Mouse (Mus musculus) lung, embryonic 15.5 days (tissue): ENCODE measurements at regions not wholly inside any gene's neighbourhood (a gene's known extent, or its start where the extent isn't known, plus 50 kb on each side); places are given as distances from the start of the nearest gene placed in this dataset.

ENCODE experiments used
- ATAC-seq: fragments of 200-750 bp; cut with Nextera tagmentation; 2 replicates; pipeline ENCODE4 v1.8.0; 2017; ENCODE audit warnings: moderate number of reproducible peaks, borderline replicate concordance; ENCODE audit not compliant: low FRiP score, low TSS enrichment; ENCODE audit errors: extremely low read depth
- H3K27ac ChIP-seq: fragments of 300-500 bp; sonication (generic); 2 replicates; pipeline ENCODE4 v1.5.1; 2015; ENCODE audit warnings: moderate library complexity, mild to moderate bottlenecking, inconsistent platforms
- H3K27me3 ChIP-seq: fragments of 300-500 bp; sonication (generic); 2 replicates; pipeline ENCODE4 v1.6.1; 2015; ENCODE audit warnings: inconsistent platforms
- H3K36me3 ChIP-seq: fragments of 300-500 bp; sonication (generic); 2 replicates; pipeline ENCODE4 v1.6.1; 2015; ENCODE audit warnings: inconsistent platforms
- H3K4me1 ChIP-seq: fragments of 300-500 bp; sonication (generic); 2 replicates; pipeline ENCODE4 v1.6.1; 2015; ENCODE audit warnings: inconsistent platforms
- H3K4me2 ChIP-seq: fragments of 300-500 bp; sonication (generic); 2 replicates; pipeline ENCODE4 v1.6.1; 2015; ENCODE audit warnings: inconsistent platforms, mild to moderate bottlenecking, moderate library complexity
- H3K4me3 ChIP-seq: fragments of 300-500 bp; sonication (generic); 2 replicates; pipeline ENCODE4 v1.5.1; 2015; ENCODE audit warnings: mild to moderate bottlenecking, inconsistent platforms
- H3K9ac ChIP-seq: fragments of 300-500 bp; sonication (generic); 2 replicates; pipeline ENCODE4 v1.6.1; 2015; ENCODE audit warnings: inconsistent platforms
- H3K9me3 ChIP-seq: fragments of 300-500 bp; sonication (generic); 2 replicates; pipeline ENCODE4 v1.6.1; 2016; ENCODE audit warnings: inconsistent platforms
- WGBS: fragments of 180-500 bp; shearing (Covaris S2); methylation state at CpG from one replicate; pipeline ENCODE4 v1.1.7; 2015; 5-methylcytosine and 5-hydroxymethylcytosine counted together

GRCm38 (mm10) chr8:87417466-87417865 lies 54.9 kb downstream of the Cbln1 start:
- ATAC-seq = no peak
- H3K4me2 ChIP-seq = no peak overlapping the region

GRCm38 (mm10) chr8:87415051-87415630 lies 57.3 kb downstream of the Cbln1 start:
- Histone ChIP-seq H3K9me3 (no peaks in the 10 kb centered on the region), H3K27ac (no peak overlapping the region), H3K36me3 (no peaks in the 10 kb centered on the region), H3K4me1 (no peaks in the 10 kb centered on the region), H3K4me2 (no peak overlapping the region), H3K27me3 (no peaks in the 10 kb centered on the region), H3K4me3 (no peak overlapping the region), H3K9ac (no peak overlapping the region)
- WGBS = 64% methylated on average over 3 of the region's 3 CpGs
- ATAC-seq = no peak

More at GRCm38 (mm10) chr8:87417466-87417865, 54.9 kb downstream of the Cbln1 start:
- Histone ChIP-seq H3K4me1 (no peaks in the 10 kb centered on the region), H3K9me3 (no peaks in the 10 kb centered on the region), H3K4me3 (no peak overlapping the region), H3K27ac (no peak overlapping the region), H3K9ac (no peak overlapping the region), H3K36me3 (no peaks in the 10 kb centered on the region), H3K27me3 (no peaks in the 10 kb centered on the region)
- 54% methylated on average over 2 of the region's 2 CpGs for WGBS

GRCm38 (mm10) chr8:87389016-87389415 lies 83.4 kb downstream of the Cbln1 start:
- ATAC-seq = no peak
- Histone ChIP-seq H3K27ac (no peak overlapping the region), H3K4me1 (no peaks in the 10 kb centered on the region), H3K4me2 (no peak overlapping the region), H3K36me3 (no peaks in the 10 kb centered on the region), H3K9me3 (no peaks in the 10 kb centered on the region), H3K4me3 (no peak overlapping the region), H3K9ac (no peak overlapping the region), H3K27me3 (no peaks in the 10 kb centered on the region)
- WGBS = 58% methylated on average over 2 of the region's 2 CpGs

- no peak overlapping the region for H3K9ac ChIP-seq
- no peaks in the 10 kb centered on the region for H3K4me1 ChIP-seq
- H3K9me3 ChIP-seq = no peaks in the 10 kb centered on the region
- H3K27ac ChIP-seq = no peak overlapping the region
- no peaks in the 10 kb centered on the region for H3K36me3 ChIP-seq
- no peak overlapping the region for H3K4me2 ChIP-seq
- H3K27me3 ChIP-seq = no peaks in the 10 kb centered on the region
- no peak for ATAC-seq
- no peak overlapping the region for H3K4me3 ChIP-seq
- WGBS = 62% methylated on average over 12 of the region's 12 CpGs
Observed at GRCm38 (mm10) chr8:87383527-87384206, 88.7 kb downstream of the Cbln1 start.

GRCm38 (mm10) chr8:87382311-87382710 lies 90.1 kb downstream of the Cbln1 start:
- Histone ChIP-seq H3K4me1 (no peaks in the 10 kb centered on the region), H3K4me2 (no peak overlapping the region), H3K9me3 (no peaks in the 10 kb centered on the region), H3K27me3 (no peaks in the 10 kb centered on the region), H3K9ac (no peak overlapping the region), H3K36me3 (no peaks in the 10 kb centered on the region), H3K4me3 (no peak overlapping the region), H3K27ac (no peak overlapping the region)
- WGBS = 66% methylated on average over 5 of the region's 5 CpGs
- no peak for ATAC-seq

GRCm38 (mm10) chr8:87380791-87381190 lies 91.6 kb downstream of the Cbln1 start:
- no peak overlapping the region for H3K27ac ChIP-seq
- no peak overlapping the region for H3K4me3 ChIP-seq
- 46% methylated on average over 3 of the region's 3 CpGs for WGBS
- ATAC-seq = no peak
- H3K9ac ChIP-seq = no peak overlapping the region
- H3K9me3 ChIP-seq = no peaks in the 10 kb centered on the region
- H3K36me3 ChIP-seq = no peaks in the 10 kb centered on the region
- no peaks in the 10 kb centered on the region for H3K4me1 ChIP-seq
- H3K27me3 ChIP-seq = no peaks in the 10 kb centered on the region
- H3K4me2 ChIP-seq = no peak overlapping the region

DNA sequence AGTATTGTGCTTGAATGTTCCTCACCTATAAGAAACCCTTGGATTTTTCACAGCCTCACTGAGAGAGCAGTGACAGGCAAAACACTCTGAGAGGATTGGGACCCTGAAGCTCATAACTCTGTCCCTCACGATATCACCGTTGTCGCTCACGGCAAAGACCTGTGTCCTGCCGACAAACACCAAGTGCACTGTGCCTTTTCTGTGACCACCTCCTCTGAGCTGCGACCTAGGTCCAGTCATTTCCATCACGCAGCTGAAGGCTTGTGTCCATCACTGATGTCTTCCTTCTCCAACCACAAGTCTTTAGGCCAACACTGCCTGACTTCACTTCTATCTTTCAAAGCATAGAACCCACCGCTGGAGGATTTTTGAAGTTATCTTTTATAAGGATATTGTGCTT lies 93.1 kb downstream of the Cbln1 start:
- Histone ChIP-seq H3K4me1 (no peaks in the 10 kb centered on the region), H3K9me3 (no peaks in the 10 kb centered on the region), H3K4me2 (no peak overlapping the region), H3K9ac (no peak overlapping the region), H3K27me3 (no peaks in the 10 kb centered on the region), H3K36me3 (no peaks in the 10 kb centered on the region), H3K27ac (no peak overlapping the region), H3K4me3 (no peak overlapping the region)
- 89% methylated on average over 8 of the region's 8 CpGs for WGBS
- no peak for ATAC-seq

DNA sequence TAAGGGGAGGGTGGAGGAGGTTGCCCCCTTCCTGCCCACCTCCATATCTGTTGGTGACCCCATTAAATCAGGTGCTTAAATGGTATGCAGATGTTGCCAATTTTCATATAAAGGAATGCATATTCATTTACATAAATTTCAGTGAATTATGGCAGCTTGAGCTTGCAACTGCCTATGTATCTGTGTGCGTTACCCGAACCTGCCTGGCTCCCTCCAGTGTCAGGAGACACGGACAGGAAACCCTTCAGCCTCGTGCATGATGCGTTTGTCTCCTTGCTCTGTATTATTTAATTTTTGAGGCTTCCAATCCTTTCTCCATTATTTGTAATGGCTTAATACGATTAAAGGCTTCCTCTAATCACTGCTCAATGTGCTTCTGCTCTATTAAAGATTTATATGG lies 98.4 kb downstream of the Cbln1 start:
- no peaks in the 10 kb centered on the region for H3K4me1 ChIP-seq
- no peak for ATAC-seq
- no peaks in the 10 kb centered on the region for H3K27me3 ChIP-seq
- 52% methylated on average over 6 of the region's 6 CpGs for WGBS
- no peak overlapping the region for H3K4me3 ChIP-seq
- H3K4me2 ChIP-seq = no peak overlapping the region
- no peak overlapping the region for H3K9ac ChIP-seq
- H3K36me3 ChIP-seq = no peaks in the 10 kb centered on the region
- H3K9me3 ChIP-seq = no peaks in the 10 kb centered on the region
- H3K27ac ChIP-seq = no peak overlapping the region

- Histone ChIP-seq H3K36me3 (no peaks in the 10 kb centered on the region), H3K4me1 (no peaks in the 10 kb centered on the region), H3K4me2 (no peak overlapping the region), H3K4me3 (no peak overlapping the region), H3K27ac (no peak overlapping the region), H3K9ac (no peak overlapping the region), H3K9me3 (no peaks in the 10 kb centered on the region), H3K27me3 (no peaks in the 10 kb centered on the region)
- ATAC-seq = no peak
- WGBS = 32% methylated on average over 6 of the region's 6 CpGs
Observed at GRCm38 (mm10) chr8:87373535-87373934, 98.9 kb downstream of the Cbln1 start.

- H3K4me1 ChIP-seq = no peaks in the 10 kb centered on the region
- H3K4me3 ChIP-seq = no peak overlapping the region
- no peak overlapping the region for H3K9ac ChIP-seq
- H3K27me3 ChIP-seq = no peaks in the 10 kb centered on the region
- no peak overlapping the region for H3K4me2 ChIP-seq
- no peak overlapping the region for H3K27ac ChIP-seq
- H3K9me3 ChIP-seq = no peaks in the 10 kb centered on the region
- H3K36me3 ChIP-seq = no peaks in the 10 kb centered on the region
- ATAC-seq = no peak
Observed at GRCm38 (mm10) chr8:87372061-87372460, 100.3 kb downstream of the Cbln1 start.

DNA sequence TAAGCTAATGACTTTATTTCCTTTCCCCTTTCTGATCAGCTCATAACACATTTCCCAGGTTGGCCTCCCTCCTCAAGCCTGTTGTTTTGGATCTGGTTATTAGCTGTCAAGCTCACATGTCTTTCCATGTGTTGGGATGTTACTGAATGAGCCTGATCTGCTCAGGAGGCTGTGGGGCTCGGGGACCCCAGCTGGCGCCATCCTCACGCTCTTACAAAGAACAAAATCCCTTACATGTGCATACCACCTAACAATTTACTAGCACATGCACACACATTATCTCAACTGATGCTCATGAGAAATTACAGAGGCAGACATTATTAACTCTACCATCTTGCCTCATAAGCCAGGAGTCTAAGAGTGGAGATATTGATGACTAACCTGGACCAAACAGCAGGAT lies 102.2 kb downstream of the Cbln1 start:
- no peak overlapping the region for H3K4me2 ChIP-seq
- no peak for ATAC-seq
- H3K4me3 ChIP-seq = no peak overlapping the region
- no peaks in the 10 kb centered on the region for H3K36me3 ChIP-seq
- no peaks in the 10 kb centered on the region for H3K9me3 ChIP-seq
- 84% methylated on average over 3 of the region's 3 CpGs for WGBS
- no peaks in the 10 kb centered on the region for H3K27me3 ChIP-seq
- H3K4me1 ChIP-seq = no peaks in the 10 kb centered on the region
- no peak overlapping the region for H3K9ac ChIP-seq
- H3K27ac ChIP-seq = no peak overlapping the region

DNA sequence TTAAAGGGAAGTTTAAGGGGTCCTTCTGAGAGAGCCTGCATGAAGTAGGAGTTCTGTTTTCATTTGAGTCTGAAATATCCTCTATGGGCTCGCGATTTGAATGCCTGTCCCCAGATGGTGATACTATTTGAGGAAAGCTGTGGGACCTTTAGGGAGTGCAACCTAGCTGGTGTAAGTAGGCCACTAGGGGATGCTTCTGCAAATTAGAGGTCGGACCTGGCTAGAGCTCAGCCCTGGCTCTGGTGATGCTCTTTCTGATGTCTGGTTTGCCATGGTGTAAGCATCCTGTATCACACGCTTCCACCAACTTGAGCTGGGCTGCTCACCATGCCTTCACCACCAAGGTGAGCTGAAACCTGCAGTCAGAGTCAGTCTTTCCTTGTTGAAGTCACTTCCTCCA lies 121.9 kb downstream of the Cbln1 start:
- H3K9ac ChIP-seq = no peak overlapping the region
- H3K4me3 ChIP-seq = no peak overlapping the region
- H3K27me3 ChIP-seq = no peaks in the 10 kb centered on the region
- H3K36me3 ChIP-seq = no peaks in the 10 kb centered on the region
- no peak overlapping the region for H3K27ac ChIP-seq
- H3K9me3 ChIP-seq = no peaks in the 10 kb centered on the region
- 71% methylated on average over 4 of the region's 4 CpGs for WGBS
- H3K4me2 ChIP-seq = no peak overlapping the region
- no peaks in the 10 kb centered on the region for H3K4me1 ChIP-seq
- ATAC-seq = no peak

DNA sequence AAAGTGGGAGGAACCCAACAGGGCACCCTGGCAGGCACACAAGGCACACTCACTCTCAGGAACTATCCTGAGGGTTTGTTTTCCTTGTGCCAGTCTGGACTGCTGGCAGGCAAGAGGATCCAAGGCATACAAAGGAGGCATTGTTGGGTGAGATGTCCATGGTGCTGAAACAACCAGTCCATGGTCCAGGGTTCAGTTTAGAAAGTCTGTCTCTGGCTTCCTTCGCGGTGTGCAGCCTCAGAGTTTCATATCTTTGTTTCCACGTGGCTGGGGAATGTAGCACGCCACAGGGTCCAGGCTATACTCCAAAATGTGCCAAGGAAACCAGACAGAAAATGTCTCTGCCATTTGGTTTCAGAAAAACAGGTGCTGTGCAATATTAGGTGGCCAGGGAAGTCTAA lies 122.6 kb downstream of the Cbln1 start:
- Histone ChIP-seq H3K4me2 (no peak overlapping the region), H3K9ac (no peak overlapping the region), H3K9me3 (no peaks in the 10 kb centered on the region), H3K27ac (no peak overlapping the region), H3K27me3 (no peaks in the 10 kb centered on the region), H3K4me1 (no peaks in the 10 kb centered on the region), H3K4me3 (no peak overlapping the region), H3K36me3 (no peaks in the 10 kb centered on the region)
- WGBS = 36% methylated on average over 4 of the region's 4 CpGs
- no peak for ATAC-seq
